Mouse (Mus musculus): ENCODE results near the gene Arl6ip4. TPM values are rescaled to one million over a fixed set of nuclear protein-coding genes. Genes with fewer than 3 reads are reported as not detected.

The Arl6ip4 gene
- polyA plus RNA-seq, 1 experiment = 19.6 TPM

GRCm38 (mm10) chr5:124166741-124167140 lies 50.9 kb downstream of the Arl6ip4 start:
- Histone ChIP-seq H3K4me1 (ENCODE audit: control insufficient read depth, insufficient read depth, insufficient read length, low read length) (no peaks in the 10 kb centered on the region), H3K4me3 (ENCODE audit: low read depth, low read length) (no peak overlapping the region), H3K27ac (ENCODE audit: insufficient read depth, low read depth, low read length) (no peak overlapping the region), H3K36me3 (ENCODE audit: control insufficient read depth, insufficient read depth, low read length) (no peaks in the 10 kb centered on the region), H3K27me3 (ENCODE audit: control insufficient read depth, insufficient read depth, low read length) (no peaks in the 10 kb centered on the region)
- TF ChIP-seq CTCF (IDR thresholded peaks at IDR 0.05; ENCODE audit: extremely low read depth, insufficient read length, insufficient replicate concordance, low read depth, low read length) (no peak), POLR2A (IDR thresholded peaks at IDR 0.05; ENCODE audit: low read depth, low read length) (no peak)

- TF ChIP-seq CTCF (IDR thresholded peaks at IDR 0.05; ENCODE audit: extremely low read depth, insufficient read length, insufficient replicate concordance, low read depth, low read length) = no peak
- no peak for TF ChIP-seq POLR2A (IDR thresholded peaks at IDR 0.05; ENCODE audit: low read depth, low read length)
- Histone ChIP-seq H3K27me3 (ENCODE audit: control insufficient read depth, insufficient read depth, low read length) (no peaks in the 10 kb centered on the region), H3K4me1 (ENCODE audit: control insufficient read depth, insufficient read depth, insufficient read length, low read length) (no peaks in the 10 kb centered on the region), H3K4me3 (ENCODE audit: low read depth, low read length) (no peak overlapping the region), H3K36me3 (ENCODE audit: control insufficient read depth, insufficient read depth, low read length) (no peaks in the 10 kb centered on the region), H3K27ac (ENCODE audit: insufficient read depth, low read depth, low read length) (no peak overlapping the region)
- 78% methylated on average over 10 of the region's 10 CpGs for WGBS
Observed at GRCm38 (mm10) chr5:124167621-124168020, 51.7 kb downstream of the Arl6ip4 start.

Other genes with a start within 250 kb of the Arl6ip4 start
- gene Hcar1, start 236.1 kb upstream of the Arl6ip4 start, polyA plus RNA-seq (2012; rRNA removed) = 1.2 and 3.9 TPM in 2 replicates
- gene Denr, start 208.9 kb upstream of the Arl6ip4 start, polyA plus RNA-seq (2012; rRNA removed) = 1.4 and 2.4 TPM in 2 replicates
- gene Gm43518, start 188.7 kb upstream of the Arl6ip4 start, polyA plus RNA-seq (2012; rRNA removed) = 0.44 TPM in 1 of 2 replicates, not detected in the other
- gene Ccdc62, start 185.4 kb upstream of the Arl6ip4 start, polyA plus RNA-seq (2012; rRNA removed) = 0.53 and 1.9 TPM in 2 replicates
- gene Hip1r, start 142.5 kb upstream of the Arl6ip4 start, polyA plus RNA-seq (2012; rRNA removed) = 30.3 and 40.9 TPM in 2 replicates
- 35.9 and 55.6 TPM in 2 replicates for gene Vps37b, start 83.8 kb upstream of the Arl6ip4 start, polyA plus RNA-seq (2012; rRNA removed)
- gene Abcb9, start 20.3 kb upstream of the Arl6ip4 start, polyA plus RNA-seq (2012; rRNA removed) = 11.9 and 21.2 TPM in 2 replicates
- 44.0 and 48.7 TPM in 2 replicates for gene Ogfod2, start 3.8 kb upstream of the Arl6ip4 start, polyA plus RNA-seq (2012; rRNA removed)
- 19.5 and 19.6 TPM in 2 replicates for gene Pitpnm2, start 133.7 kb downstream of the Arl6ip4 start, polyA plus RNA-seq (2012; rRNA removed)
- 0.76 and 1.4 TPM in 2 replicates for gene Mphosph9, start 211.9 kb downstream of the Arl6ip4 start, polyA plus RNA-seq (2012; rRNA removed)
- gene 2810006K23Rik, start 212.0 kb downstream of the Arl6ip4 start, polyA plus RNA-seq (2012; rRNA removed) = 1.5 and 1.9 TPM in 2 replicates
- 27.4 and 52.8 TPM in 2 replicates for gene Cdk2ap1, start 247.0 kb downstream of the Arl6ip4 start, polyA plus RNA-seq (2012; rRNA removed)